Mouse (Mus musculus) embryonic facial prominence, embryonic 13.5 days (tissue): ENCODE results near the gene Fndc3b. TPM values are rescaled to one million over a fixed set of nuclear protein-coding genes. Genes with fewer than 3 reads are reported as not detected.

Experiments
- ATAC-seq: fragments of 200-750 bp; cut with Nextera tagmentation; 2 replicates; pipeline ENCODE4 v1.8.0; 2017; ENCODE audit warnings: low read depth; ENCODE audit not compliant: insufficient number of reproducible peaks, insufficient read depth, low FRiP score, low TSS enrichment
- H3K27ac ChIP-seq: fragments of 300-500 bp; sonication (generic); 2 replicates; pipeline ENCODE4 v1.5.1; 2015; ENCODE audit warnings: moderate library complexity, mild to moderate bottlenecking, inconsistent platforms
- H3K27me3 ChIP-seq: fragments of 300-500 bp; sonication (generic); 2 replicates; pipeline ENCODE4 v1.6.1; 2015; ENCODE audit warnings: mild to moderate bottlenecking, inconsistent platforms
- H3K36me3 ChIP-seq: fragments of 300-500 bp; sonication (generic); 2 replicates; pipeline ENCODE4 v1.6.1; 2015; ENCODE audit warnings: mild to moderate bottlenecking, inconsistent platforms
- H3K4me1 ChIP-seq: fragments of 300-500 bp; sonication (generic); 2 replicates; pipeline ENCODE4 v1.6.1; 2015; ENCODE audit warnings: inconsistent platforms
- H3K4me2 ChIP-seq: fragments of 300-500 bp; sonication (generic); 2 replicates; pipeline ENCODE4 v1.6.1; 2015; ENCODE audit warnings: moderate library complexity, mild to moderate bottlenecking, inconsistent platforms
- H3K4me3 ChIP-seq: fragments of 300-500 bp; sonication (generic); 2 replicates; pipeline ENCODE4 v1.5.1; 2015; ENCODE audit warnings: mild to moderate bottlenecking, inconsistent platforms
- H3K9ac ChIP-seq: fragments of 300-500 bp; sonication (generic); 2 replicates; pipeline ENCODE4 v1.6.1; 2015; ENCODE audit warnings: mild to moderate bottlenecking, inconsistent platforms
- H3K9me3 ChIP-seq: fragments of 300-500 bp; sonication (generic); 2 replicates; pipeline ENCODE4 v1.6.1; 2016; ENCODE audit warnings: inconsistent platforms
- WGBS: fragments of 180-500 bp; shearing (Covaris S2); methylation state at CpG from one replicate; pipeline ENCODE4 v1.1.7; 2015; ENCODE audit warnings: mixed read lengths; 5-methylcytosine and 5-hydroxymethylcytosine counted together
- polyA plus RNA-seq: library from polyadenylated mRNA; unstranded; fragments of >200 nt; fragmentation: Nextera tagmentation; extraction: Ambion mirVana; gene quantifications from 2 replicates; pipeline ENCODE4 v1.2.1, GENCODE M21; 2015

The Fndc3b gene
- polyA plus RNA-seq, 1 experiment from 2014 or later: 26.6 TPM

GRCm38 (mm10) chr3:27467505-27468020 lies 243.5 kb downstream of the Fndc3b start:
- H3K36me3 ChIP-seq: peaks cover 62% of the 10 kb centered on the region
- H3K4me3 ChIP-seq: no peak overlapping the region
- no peaks in the 10 kb centered on the region for H3K9me3 ChIP-seq
- no peaks in the 10 kb centered on the region for H3K27me3 ChIP-seq
- H3K27ac ChIP-seq: no peak overlapping the region
- 82% methylated on average over 11 of the region's 11 CpGs for WGBS
- no peaks in the 10 kb centered on the region for H3K4me1 ChIP-seq
- no peak overlapping the region for H3K9ac ChIP-seq
- no peak for ATAC-seq
- no peak overlapping the region for H3K4me2 ChIP-seq

GRCm38 (mm10) chr3:27466297-27466901 lies 244.7 kb downstream of the Fndc3b start:
- H3K4me3 ChIP-seq: no peak overlapping the region
- H3K27ac ChIP-seq: no peak overlapping the region
- no peaks in the 10 kb centered on the region for H3K27me3 ChIP-seq
- H3K4me1 ChIP-seq: no peaks in the 10 kb centered on the region
- H3K4me2 ChIP-seq: no peak overlapping the region
- no peak for ATAC-seq
- H3K9ac ChIP-seq: no peak overlapping the region
- 71% methylated on average over 7 of the region's 7 CpGs for WGBS
- no peaks in the 10 kb centered on the region for H3K9me3 ChIP-seq
- H3K36me3 ChIP-seq: peaks cover 69% of the 10 kb centered on the region

- WGBS: 90% methylated on average over 7 of the region's 7 CpGs
- no peak overlapping the region for H3K4me2 ChIP-seq
- no peak overlapping the region for H3K4me3 ChIP-seq
- no peak for ATAC-seq
- no peaks in the 10 kb centered on the region for H3K4me1 ChIP-seq
- no peaks in the 10 kb centered on the region for H3K27me3 ChIP-seq
- peaks cover 77% of the 10 kb centered on the region for H3K36me3 ChIP-seq
- no peaks in the 10 kb centered on the region for H3K9me3 ChIP-seq
- no peak overlapping the region for H3K9ac ChIP-seq
- no peak overlapping the region for H3K27ac ChIP-seq
Observed at GRCm38 (mm10) chr3:27463373-27463772, 247.7 kb downstream of the Fndc3b start.

GRCm38 (mm10) chr3:27462934-27463333 lies 248.2 kb downstream of the Fndc3b start:
- H3K9me3 ChIP-seq: no peaks in the 10 kb centered on the region
- no peak overlapping the region for H3K27ac ChIP-seq
- H3K36me3 ChIP-seq: peaks cover 77% of the 10 kb centered on the region
- ATAC-seq: no peak
- 84% methylated on average over 15 of the region's 15 CpGs for WGBS
- no peak overlapping the region for H3K9ac ChIP-seq
- H3K4me2 ChIP-seq: no peak overlapping the region
- no peaks in the 10 kb centered on the region for H3K4me1 ChIP-seq
- no peaks in the 10 kb centered on the region for H3K27me3 ChIP-seq
- H3K4me3 ChIP-seq: no peak overlapping the region

GRCm38 (mm10) chr3:27462316-27462902 lies 248.7 kb downstream of the Fndc3b start:
- Histone ChIP-seq H3K27me3 (no peaks in the 10 kb centered on the region), H3K4me2 (no peak overlapping the region), H3K9me3 (no peaks in the 10 kb centered on the region), H3K9ac (no peak overlapping the region), H3K4me1 (no peaks in the 10 kb centered on the region), H3K36me3 (peaks cover 80% of the 10 kb centered on the region), H3K27ac (no peak overlapping the region), H3K4me3 (no peak overlapping the region)
- WGBS: 92% methylated on average over 9 of the region's 9 CpGs
- ATAC-seq: no peak

GRCm38 (mm10) chr3:27461861-27462260 lies 249.2 kb downstream of the Fndc3b start:
- ATAC-seq: no peak
- H3K36me3 ChIP-seq: peaks cover 80% of the 10 kb centered on the region
- no peaks in the 10 kb centered on the region for H3K9me3 ChIP-seq
- H3K27ac ChIP-seq: no peak overlapping the region
- WGBS: 91% methylated on average over 7 of the region's 7 CpGs
- no peak overlapping the region for H3K4me2 ChIP-seq
- H3K4me3 ChIP-seq: no peak overlapping the region
- H3K4me1 ChIP-seq: no peaks in the 10 kb centered on the region
- no peaks in the 10 kb centered on the region for H3K27me3 ChIP-seq
- no peak overlapping the region for H3K9ac ChIP-seq

GRCm38 (mm10) chr3:27461037-27461436 lies 250.1 kb downstream of the Fndc3b start:
- Histone ChIP-seq H3K4me3 (no peak overlapping the region), H3K4me2 (no peak overlapping the region), H3K4me1 (no peaks in the 10 kb centered on the region), H3K27ac (no peak overlapping the region), H3K9me3 (no peaks in the 10 kb centered on the region), H3K9ac (no peak overlapping the region), H3K36me3 (peaks cover 88% of the 10 kb centered on the region), H3K27me3 (no peaks in the 10 kb centered on the region)
- no peak for ATAC-seq
- WGBS: 43% methylated on average over 1 of the region's 1 CpGs

GRCm38 (mm10) chr3:27458416-27458815 lies 252.7 kb downstream of the Fndc3b start:
- WGBS: 87% methylated on average over 9 of the region's 9 CpGs
- no peaks in the 10 kb centered on the region for H3K27me3 ChIP-seq
- H3K36me3 ChIP-seq: peaks cover 96% of the 10 kb centered on the region
- H3K4me2 ChIP-seq: no peak overlapping the region
- H3K9me3 ChIP-seq: no peaks in the 10 kb centered on the region
- H3K27ac ChIP-seq: no peak overlapping the region
- no peak overlapping the region for H3K4me3 ChIP-seq
- no peaks in the 10 kb centered on the region for H3K4me1 ChIP-seq
- H3K9ac ChIP-seq: no peak overlapping the region
- no peak for ATAC-seq

GRCm38 (mm10) chr3:27456514-27456913 lies 254.6 kb downstream of the Fndc3b start:
- Histone ChIP-seq H3K4me1 (no peaks in the 10 kb centered on the region), H3K27ac (no peak overlapping the region), H3K9ac (no peak overlapping the region), H3K4me3 (no peak overlapping the region), H3K36me3 (peaks cover 96% of the 10 kb centered on the region), H3K4me2 (no peak overlapping the region), H3K9me3 (no peaks in the 10 kb centered on the region), H3K27me3 (no peaks in the 10 kb centered on the region)
- 91% methylated on average over 14 of the region's 14 CpGs for WGBS
- ATAC-seq: no peak

GRCm38 (mm10) chr3:27454402-27455195 lies 256.5 kb downstream of the Fndc3b start:
- Histone ChIP-seq H3K4me2 (no peak overlapping the region), H3K9me3 (no peaks in the 10 kb centered on the region), H3K36me3 (peaks cover 98% of the 10 kb centered on the region), H3K4me1 (no peaks in the 10 kb centered on the region), H3K9ac (no peak overlapping the region), H3K27ac (no peak overlapping the region), H3K27me3 (no peaks in the 10 kb centered on the region), H3K4me3 (no peak overlapping the region)
- 89% methylated on average over 8 of the region's 8 CpGs for WGBS
- ATAC-seq: no peak

- H3K9ac ChIP-seq: no peak overlapping the region
- H3K27ac ChIP-seq: no peak overlapping the region
- 90% methylated on average over 13 of the region's 13 CpGs for WGBS
- H3K4me1 ChIP-seq: no peaks in the 10 kb centered on the region
- ATAC-seq: no peak
- peaks cover 95% of the 10 kb centered on the region for H3K36me3 ChIP-seq
- H3K27me3 ChIP-seq: no peaks in the 10 kb centered on the region
- H3K9me3 ChIP-seq: no peaks in the 10 kb centered on the region
- H3K4me3 ChIP-seq: no peak overlapping the region
- H3K4me2 ChIP-seq: no peak overlapping the region
Observed at GRCm38 (mm10) chr3:27453453-27454098, 257.5 kb downstream of the Fndc3b start.
